Mouse (Mus musculus): Measurements from ENCODE around the gene Gm13305. TPM values are rescaled to one million over a fixed set of nuclear protein-coding genes. Genes with fewer than 3 reads are reported as not detected.
"Not testable (repeated sequence)": the region's sequence is repeated elsewhere in the genome, so short reads cannot be mapped to it uniquely, and the experiment has no call there.

Gene Gm13305
- 0.33 and 0.42 TPM in 2 replicates for polyA plus RNA-seq (2014; fragmentation: Nextera tagmentation; extraction: Ambion mirVana)

DNA sequence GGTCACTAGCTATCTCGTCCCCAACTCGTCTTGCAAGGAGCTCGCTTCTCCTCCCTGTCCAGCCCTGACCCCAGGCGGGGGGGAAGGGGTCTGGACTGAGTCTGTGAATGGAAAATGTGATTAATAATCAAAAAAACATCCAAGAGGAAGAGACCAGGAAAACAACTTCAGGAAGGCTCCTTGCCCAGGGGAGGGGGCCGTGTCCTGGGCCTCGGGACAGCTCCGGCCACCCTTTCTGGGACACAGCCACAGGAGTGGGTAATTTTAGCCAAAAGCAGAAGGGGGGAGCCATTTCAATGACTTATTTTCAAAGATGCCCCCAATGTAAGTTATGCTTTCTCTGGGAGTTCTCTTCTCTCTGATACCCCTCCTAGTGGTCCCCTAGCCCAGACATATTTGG lies at the start of gene Gm13305:
TSS of gene Gm13305 (minus strand) at position 101 of the 400 bp plus-strand sequence.
- ATAC-seq (replicated peaks; ENCODE audit: low FRiP score); H3K4me1 ChIP-seq (replicated peaks; ENCODE audit: control insufficient read depth, insufficient read depth, low read length); H3K4me2 ChIP-seq; H3K27ac ChIP-seq (ENCODE audit: low read depth, low read length); H3K4me3 ChIP-seq (ENCODE audit: low read depth, low read length); H3K36me3 ChIP-seq (ENCODE audit: control insufficient read depth, insufficient read depth, low read length); H3K9ac ChIP-seq (ENCODE audit: low read depth, low read length); H3K27me3 ChIP-seq (replicated peaks; ENCODE audit: control insufficient read depth, insufficient read depth, low read length); H3K9me3 ChIP-seq (ENCODE audit: control insufficient read depth, low read length); DNase-seq (ENCODE audit: low spot score): not testable (repeated sequence)
- WGBS: no CpG with 5 or more reads among the region's 7 CpGs

DNA sequence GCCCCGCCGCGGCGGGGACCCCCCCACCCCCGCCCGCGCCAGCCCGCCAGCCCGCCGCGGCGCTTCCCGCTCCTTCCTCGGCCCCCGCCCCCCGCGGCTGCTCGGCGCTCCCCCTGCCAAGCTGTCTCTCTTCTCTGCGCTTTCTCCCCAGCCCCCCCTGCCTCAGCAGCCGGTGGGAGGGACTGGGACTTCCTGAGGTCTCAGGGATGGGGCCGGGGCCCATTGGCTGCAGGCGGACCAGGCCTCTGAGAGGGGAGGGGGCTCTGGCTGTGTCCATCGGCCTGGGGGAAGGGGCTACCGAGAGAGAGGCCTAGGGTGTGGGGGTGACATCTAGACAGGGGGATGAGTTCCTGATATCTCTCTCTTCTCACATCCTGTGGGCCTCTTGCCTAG lies 16.6 kb upstream of the Gm13305 start:
- no CpG with 5 or more reads among the region's 25 CpGs for WGBS
- H3K36me3 ChIP-seq (ENCODE audit: control insufficient read depth, insufficient read depth, low read length); H3K9ac ChIP-seq (ENCODE audit: low read depth, low read length); ATAC-seq (replicated peaks; ENCODE audit: low FRiP score); H3K4me2 ChIP-seq; H3K4me3 ChIP-seq (ENCODE audit: low read depth, low read length); H3K27ac ChIP-seq (ENCODE audit: low read depth, low read length); H3K9me3 ChIP-seq (ENCODE audit: control insufficient read depth, low read length); H3K27me3 ChIP-seq (replicated peaks; ENCODE audit: control insufficient read depth, insufficient read depth, low read length); DNase-seq (ENCODE audit: low spot score); H3K4me1 ChIP-seq (replicated peaks; ENCODE audit: control insufficient read depth, insufficient read depth, low read length): not testable (repeated sequence)

DNA sequence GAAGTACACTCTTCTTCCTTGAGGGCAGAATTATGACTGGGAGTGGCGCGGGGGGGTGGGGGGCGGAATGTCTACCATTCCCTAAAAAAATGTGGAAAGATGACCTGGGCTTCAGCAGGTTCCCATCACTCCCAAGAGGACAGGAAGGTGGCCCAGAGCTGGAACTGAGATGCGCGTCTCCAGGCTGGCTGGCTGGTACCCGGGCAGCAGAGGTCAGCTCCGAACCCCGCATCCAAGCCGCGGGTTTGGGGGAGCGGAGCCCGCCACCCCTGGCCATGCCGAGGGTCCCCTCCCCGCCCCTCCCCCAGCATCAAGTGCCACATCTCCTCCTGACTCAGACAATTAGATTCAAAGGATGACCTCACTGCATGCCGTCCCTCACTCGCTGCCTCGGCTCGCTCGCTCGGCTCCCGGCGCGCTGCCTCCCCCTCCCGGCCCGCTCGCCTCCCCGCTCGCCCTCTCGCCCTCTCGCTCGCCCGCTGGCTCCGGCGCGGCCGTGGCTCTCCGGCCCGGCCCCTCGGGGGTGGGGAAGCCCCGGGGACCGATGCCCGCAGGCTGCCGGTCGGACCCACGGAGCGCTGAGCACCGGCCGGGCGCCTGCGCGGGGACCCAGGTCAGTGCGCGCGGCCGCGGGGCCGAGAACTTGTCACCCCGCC lies 16.0 kb upstream of the Gm13305 start:
- not testable (repeated sequence) for H3K4me3 ChIP-seq (ENCODE audit: low read depth, low read length); ATAC-seq (replicated peaks; ENCODE audit: low FRiP score)
- no CpG with 5 or more reads among the region's 58 CpGs for WGBS

DNA sequence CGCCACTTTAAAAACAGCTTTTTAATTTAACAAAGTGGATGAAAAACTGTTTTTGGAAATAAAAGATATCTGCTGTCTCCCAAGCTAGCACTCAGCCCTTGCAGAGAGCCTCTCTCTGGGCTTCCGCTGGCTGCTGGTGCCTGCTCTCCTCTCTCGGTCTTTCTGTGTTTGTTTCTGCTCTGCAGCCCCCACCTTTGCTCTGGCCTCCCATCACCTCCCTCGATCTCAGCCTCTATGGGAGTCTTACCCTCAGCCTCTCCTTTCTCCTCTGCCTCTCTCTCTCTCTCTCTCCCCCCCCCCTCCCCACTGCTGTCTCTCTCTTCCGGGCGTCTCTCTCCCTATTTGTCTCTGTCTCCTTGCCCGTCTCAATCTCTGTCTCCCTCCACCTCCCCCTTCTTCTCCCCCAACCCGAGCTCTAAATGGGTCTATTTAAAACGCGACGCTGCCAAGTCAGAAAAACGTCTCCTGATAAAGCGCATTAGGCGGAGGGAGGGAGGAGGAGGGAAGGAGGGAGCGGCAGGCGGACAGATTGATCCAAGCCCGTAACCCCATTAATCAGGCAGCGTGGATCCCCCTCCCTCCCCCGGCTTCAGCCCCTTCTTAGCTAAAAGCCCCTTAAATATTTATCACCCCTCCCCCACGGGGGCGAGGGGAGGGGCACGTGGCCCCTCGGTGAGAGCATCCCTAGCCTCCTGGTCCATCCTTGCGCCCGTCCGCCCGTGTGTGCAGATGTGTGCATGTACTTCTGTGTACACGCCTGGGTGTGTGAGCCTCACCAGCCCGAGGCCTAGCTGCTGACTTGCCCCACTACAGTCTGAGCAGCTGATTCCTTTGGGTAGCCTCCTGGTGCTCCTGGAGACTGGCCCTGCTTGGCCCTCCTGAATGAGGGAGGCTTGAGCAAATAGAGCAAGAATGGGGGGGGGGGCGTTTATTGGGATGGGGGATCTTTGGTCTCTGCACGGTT lies 15.1 kb upstream of the Gm13305 start:
- H3K4me2 ChIP-seq; ATAC-seq (replicated peaks; ENCODE audit: low FRiP score); H3K9ac ChIP-seq (ENCODE audit: low read depth, low read length); H3K4me1 ChIP-seq (replicated peaks; ENCODE audit: control insufficient read depth, insufficient read depth, low read length); DNase-seq (ENCODE audit: low spot score); H3K4me3 ChIP-seq (ENCODE audit: low read depth, low read length); H3K36me3 ChIP-seq (ENCODE audit: control insufficient read depth, insufficient read depth, low read length); H3K27me3 ChIP-seq (replicated peaks; ENCODE audit: control insufficient read depth, insufficient read depth, low read length); H3K9me3 ChIP-seq (ENCODE audit: control insufficient read depth, low read length); H3K27ac ChIP-seq (ENCODE audit: low read depth, low read length): not testable (repeated sequence)
- WGBS: no CpG with 5 or more reads among the region's 31 CpGs

More for the DNA sequence above, 16.0 kb upstream of the Gm13305 start:
- H3K36me3 ChIP-seq (ENCODE audit: control insufficient read depth, insufficient read depth, low read length); H3K27ac ChIP-seq (ENCODE audit: low read depth, low read length); H3K9ac ChIP-seq (ENCODE audit: low read depth, low read length); DNase-seq (ENCODE audit: low spot score); H3K27me3 ChIP-seq (replicated peaks; ENCODE audit: control insufficient read depth, insufficient read depth, low read length); H3K4me1 ChIP-seq (replicated peaks; ENCODE audit: control insufficient read depth, insufficient read depth, low read length); H3K9me3 ChIP-seq (ENCODE audit: control insufficient read depth, low read length); H3K4me2 ChIP-seq: not testable (repeated sequence)

DNA sequence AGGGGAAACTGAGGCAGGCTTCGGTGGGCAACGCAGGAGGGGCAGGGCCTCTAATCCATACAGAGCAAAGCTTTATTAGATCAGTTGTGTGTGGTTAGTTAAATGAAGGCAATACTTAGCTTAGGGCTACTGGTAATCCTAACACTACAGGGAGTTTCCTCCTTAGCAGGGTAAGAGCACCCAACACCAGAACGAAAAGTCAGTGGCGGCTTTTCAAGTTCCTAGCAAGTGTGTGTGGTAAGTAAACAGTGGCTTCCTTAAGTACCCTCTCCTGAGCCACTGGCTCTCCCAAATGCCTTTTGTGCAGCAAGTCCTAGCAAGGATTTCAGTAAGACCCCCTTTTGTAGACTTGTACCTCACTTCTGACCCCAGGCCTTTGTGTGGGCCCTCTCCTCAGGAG lies 9.8 kb upstream of the Gm13305 start:
- H3K4me1 ChIP-seq (replicated peaks; ENCODE audit: control insufficient read depth, insufficient read depth, low read length); DNase-seq (ENCODE audit: low spot score); H3K9ac ChIP-seq (ENCODE audit: low read depth, low read length); H3K27me3 ChIP-seq (replicated peaks; ENCODE audit: control insufficient read depth, insufficient read depth, low read length); ATAC-seq (replicated peaks; ENCODE audit: low FRiP score); H3K4me3 ChIP-seq (ENCODE audit: low read depth, low read length); H3K36me3 ChIP-seq (ENCODE audit: control insufficient read depth, insufficient read depth, low read length); H3K9me3 ChIP-seq (ENCODE audit: control insufficient read depth, low read length); H3K27ac ChIP-seq (ENCODE audit: low read depth, low read length); H3K4me2 ChIP-seq: not testable (repeated sequence)
- WGBS: no CpG with 5 or more reads among the region's 4 CpGs

DNA sequence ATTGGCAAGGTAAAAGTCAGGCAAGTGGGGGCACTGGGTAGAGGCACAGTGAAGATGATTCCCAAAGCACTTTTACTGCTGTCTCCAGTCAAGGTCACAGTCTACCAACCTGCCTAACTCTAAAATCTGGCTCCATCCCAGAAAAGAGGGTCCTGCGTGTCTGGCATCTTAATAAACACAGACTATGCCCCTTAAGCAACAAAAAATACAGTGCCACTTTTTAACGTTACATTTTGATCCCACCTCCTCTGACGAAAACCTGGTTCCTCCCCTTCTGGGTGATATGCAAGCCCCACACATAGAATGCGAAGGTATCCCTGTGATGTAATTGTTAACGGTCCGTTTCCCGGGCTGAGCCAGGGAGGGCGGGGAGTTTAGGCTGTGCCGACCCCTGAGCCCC lies 15.3 kb downstream of the Gm13305 start, which contains the start of gene Gm13306:
TSS of gene Gm13306 (plus strand) at position 301 of the 400 bp plus-strand sequence.
- no CpG with 5 or more reads among the region's 9 CpGs for WGBS
- not testable (repeated sequence) for H3K9me3 ChIP-seq (ENCODE audit: control insufficient read depth, low read length); H3K27me3 ChIP-seq (replicated peaks; ENCODE audit: control insufficient read depth, insufficient read depth, low read length); H3K4me2 ChIP-seq; H3K9ac ChIP-seq (ENCODE audit: low read depth, low read length); H3K4me1 ChIP-seq (replicated peaks; ENCODE audit: control insufficient read depth, insufficient read depth, low read length); ATAC-seq (replicated peaks; ENCODE audit: low FRiP score); H3K27ac ChIP-seq (ENCODE audit: low read depth, low read length); DNase-seq (ENCODE audit: low spot score); H3K36me3 ChIP-seq (ENCODE audit: control insufficient read depth, insufficient read depth, low read length); H3K4me3 ChIP-seq (ENCODE audit: low read depth, low read length)

DNA sequence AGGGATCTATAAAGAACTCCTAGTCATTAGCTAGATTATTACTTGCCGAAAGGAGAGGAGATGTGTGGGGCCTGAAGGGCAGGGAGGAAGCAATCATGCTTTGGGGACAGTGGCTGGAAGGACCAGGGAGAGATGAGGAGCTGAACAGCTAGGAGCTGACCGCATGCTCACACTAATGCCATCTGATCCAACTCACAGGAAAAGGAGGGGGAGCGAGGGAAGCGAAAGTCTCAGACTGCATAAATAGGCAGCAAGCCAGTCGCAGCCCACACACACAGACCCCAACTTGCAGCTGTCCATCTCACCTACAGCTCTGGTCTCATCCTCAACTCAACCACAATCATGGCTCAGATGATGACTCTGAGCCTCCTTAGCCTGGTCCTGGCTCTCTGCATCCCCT lies 53.9 kb downstream of the Gm13305 start, which contains the start of gene Gm13304:
TSS of gene Gm13304 (plus strand) at position 301 of the 400 bp plus-strand sequence.
- H3K4me3 ChIP-seq (ENCODE audit: low read depth, low read length); H3K27me3 ChIP-seq (replicated peaks; ENCODE audit: control insufficient read depth, insufficient read depth, low read length); H3K4me2 ChIP-seq; ATAC-seq (replicated peaks; ENCODE audit: low FRiP score); H3K27ac ChIP-seq (ENCODE audit: low read depth, low read length); H3K9me3 ChIP-seq (ENCODE audit: control insufficient read depth, low read length); H3K9ac ChIP-seq (ENCODE audit: low read depth, low read length); DNase-seq (ENCODE audit: low spot score); H3K4me1 ChIP-seq (replicated peaks; ENCODE audit: control insufficient read depth, insufficient read depth, low read length); H3K36me3 ChIP-seq (ENCODE audit: control insufficient read depth, insufficient read depth, low read length): not testable (repeated sequence)
- no CpG with 5 or more reads among the region's 5 CpGs for WGBS
